Mouse (Mus musculus): ENCODE data around the gene Rxra. TPM values are rescaled to one million over a fixed set of nuclear protein-coding genes. Genes with fewer than 3 reads are reported as not detected.

The Rxra gene
- total RNA-seq, 2 experiments from 2014 or later: 58.8 to 61.3 TPM

DNA sequence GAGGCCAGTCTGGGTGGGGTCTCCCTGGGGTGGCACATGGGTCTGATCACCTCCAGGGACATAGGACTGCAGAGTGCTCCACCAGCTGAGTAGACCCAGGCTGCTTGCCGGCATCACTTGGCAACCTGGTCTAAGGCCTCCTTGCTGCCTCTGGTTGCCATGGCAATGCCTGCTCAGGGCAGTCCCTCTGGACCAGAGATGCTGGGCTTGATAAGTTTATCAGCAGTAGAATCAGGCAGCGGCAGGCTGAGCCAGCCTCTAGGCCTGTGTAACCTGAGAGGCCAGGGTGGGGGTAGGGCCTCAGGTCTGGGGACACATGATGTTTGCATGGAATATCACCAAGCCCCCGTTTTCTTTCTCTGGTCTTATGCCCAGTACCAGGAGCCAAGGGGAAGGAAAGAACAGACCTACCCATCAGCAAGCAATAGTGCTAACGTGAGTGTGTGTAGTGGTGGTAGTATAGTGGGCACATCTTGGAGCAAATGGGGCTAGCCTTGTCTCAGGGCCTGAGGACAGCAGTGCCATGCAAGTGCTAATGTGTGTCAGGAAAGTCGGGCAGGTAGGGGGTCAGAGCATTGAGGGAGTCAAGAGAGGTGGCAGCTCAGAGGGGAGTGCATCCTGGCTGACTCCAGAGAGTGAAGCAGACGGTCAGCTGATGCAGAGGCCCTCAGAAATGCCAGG, 88.2 kb downstream of the Rxra start:
- DNase-seq: no peak

DNA sequence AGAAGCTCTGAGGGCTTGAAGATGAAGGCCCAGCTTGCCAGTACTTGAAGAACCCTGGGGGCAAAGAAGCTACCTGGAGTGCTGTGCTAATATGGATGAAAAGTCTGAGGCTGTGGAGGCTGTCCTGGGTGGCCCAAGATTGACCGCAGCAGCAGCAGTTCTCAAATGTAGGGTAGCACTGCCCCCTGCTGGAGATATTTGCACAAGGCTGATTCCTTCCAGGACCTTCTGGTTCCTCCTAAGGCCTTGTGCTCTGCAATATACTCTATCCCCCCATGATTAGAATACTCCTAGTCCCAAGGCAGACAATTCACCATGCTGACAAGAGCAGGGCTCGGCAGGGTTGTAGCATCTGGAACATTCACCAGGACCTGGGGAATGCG, 88.7 kb downstream of the Rxra start:
- peak; percentile 92 for DNase-seq

DNA sequence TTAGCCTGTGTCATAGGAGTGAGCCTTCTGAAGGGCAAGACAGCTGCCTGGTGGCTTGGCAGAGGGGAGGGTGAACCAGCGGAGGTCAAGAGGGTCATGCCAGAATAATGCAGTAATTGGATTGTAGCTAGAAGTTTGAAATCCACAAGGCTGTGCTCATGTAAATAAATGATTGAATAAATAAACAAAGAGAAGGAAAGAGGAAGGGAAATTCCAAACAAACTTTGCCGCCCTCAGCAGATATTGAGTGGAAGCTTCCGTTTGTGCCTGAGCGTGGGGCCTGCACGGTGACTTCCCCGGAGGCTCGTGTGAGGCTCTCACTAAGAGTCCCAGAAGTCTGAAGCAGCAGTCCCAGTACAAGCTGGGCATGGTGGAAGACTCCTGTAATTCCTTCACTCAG, 91.5 kb downstream of the Rxra start:
- no peak for DNase-seq

DNA sequence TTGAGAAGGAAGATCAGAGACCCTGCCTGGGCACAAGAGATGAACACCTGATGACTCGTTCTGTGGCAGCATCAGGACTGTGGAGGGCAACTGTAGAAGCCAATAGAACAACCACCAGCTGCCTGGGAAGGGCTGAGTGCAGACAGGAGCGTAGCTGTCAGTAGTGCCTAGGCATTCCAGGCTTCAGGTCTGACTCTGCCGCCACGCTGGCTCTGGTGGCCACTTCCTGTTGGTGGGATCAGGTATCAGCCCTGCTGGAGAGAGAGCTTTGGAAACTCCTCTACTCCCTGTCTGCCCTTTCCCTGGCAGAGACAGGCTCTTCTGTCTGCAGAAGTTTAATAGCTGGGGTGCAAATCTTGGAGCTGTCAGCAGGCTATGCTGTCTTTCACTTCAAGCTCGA, 93.5 kb downstream of the Rxra start:
- no peak for DNase-seq

DNA sequence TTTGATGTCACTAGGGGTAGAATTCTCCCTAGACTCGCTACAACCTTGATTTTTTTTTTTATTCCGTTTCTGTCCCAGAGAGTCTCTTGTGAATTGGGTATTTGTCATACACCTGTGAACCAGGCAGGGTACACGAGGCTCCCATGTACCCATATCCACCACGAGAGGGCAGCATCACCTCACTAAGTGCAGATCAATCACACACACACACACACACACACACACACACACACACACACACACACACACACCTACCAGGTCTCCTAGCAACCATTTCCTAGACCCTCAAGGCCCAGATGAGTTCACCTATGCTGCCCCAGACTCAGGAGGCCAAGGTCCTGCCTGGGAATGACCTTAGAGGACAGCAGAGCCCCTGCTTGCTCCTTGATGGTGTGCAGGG, 94.0 kb downstream of the Rxra start:
- DNase-seq: peak; percentile 72

DNA sequence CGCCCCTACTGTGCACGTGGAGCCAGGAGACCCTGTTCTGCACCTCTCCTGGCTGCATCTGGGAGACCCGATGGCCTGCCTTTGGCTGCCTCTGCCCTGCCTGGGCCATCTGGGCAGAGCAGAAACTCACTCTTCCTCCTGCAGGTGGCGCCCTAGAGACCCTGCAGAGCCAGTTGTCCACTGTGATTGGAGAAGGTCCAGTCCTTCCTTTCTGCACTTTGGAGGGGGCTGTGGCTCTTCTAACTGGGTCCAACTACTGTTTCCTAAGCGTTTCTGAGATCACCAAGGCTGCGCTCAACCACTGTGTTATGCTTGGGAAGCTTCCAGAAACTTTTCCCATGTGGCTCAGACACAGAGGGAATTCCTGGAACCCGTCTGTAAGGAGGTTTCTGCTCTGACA, 95.7 kb downstream of the Rxra start:
- peak; percentile 92 for DNase-seq

DNA sequence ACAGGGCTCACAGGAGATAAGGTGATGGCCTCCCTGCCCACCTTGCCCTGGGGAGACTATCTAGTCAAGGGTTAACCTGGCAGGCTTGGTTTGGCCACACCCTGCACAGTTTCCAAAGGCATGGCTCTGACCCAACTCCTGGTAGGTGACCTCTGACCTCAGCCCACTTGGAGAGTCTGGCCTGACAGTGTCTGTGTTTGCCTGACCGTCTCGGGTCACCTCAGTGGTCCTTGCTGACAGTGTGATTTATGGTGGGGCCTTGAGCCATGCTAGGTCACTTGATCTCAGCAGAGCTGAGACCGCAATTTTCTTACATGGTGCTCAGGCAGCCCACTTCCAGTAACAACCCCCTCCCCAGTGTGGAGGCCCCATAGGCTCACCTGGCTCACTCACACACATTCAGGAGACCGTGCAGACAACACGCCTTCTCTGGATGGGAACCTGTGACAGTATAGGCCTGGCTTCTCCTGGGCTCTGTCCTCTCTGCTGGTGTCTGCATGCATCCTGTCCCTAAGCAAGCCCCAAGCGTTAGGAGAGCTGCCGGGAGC, 96.7 kb downstream of the Rxra start:
- no peak for DNase-seq

DNA sequence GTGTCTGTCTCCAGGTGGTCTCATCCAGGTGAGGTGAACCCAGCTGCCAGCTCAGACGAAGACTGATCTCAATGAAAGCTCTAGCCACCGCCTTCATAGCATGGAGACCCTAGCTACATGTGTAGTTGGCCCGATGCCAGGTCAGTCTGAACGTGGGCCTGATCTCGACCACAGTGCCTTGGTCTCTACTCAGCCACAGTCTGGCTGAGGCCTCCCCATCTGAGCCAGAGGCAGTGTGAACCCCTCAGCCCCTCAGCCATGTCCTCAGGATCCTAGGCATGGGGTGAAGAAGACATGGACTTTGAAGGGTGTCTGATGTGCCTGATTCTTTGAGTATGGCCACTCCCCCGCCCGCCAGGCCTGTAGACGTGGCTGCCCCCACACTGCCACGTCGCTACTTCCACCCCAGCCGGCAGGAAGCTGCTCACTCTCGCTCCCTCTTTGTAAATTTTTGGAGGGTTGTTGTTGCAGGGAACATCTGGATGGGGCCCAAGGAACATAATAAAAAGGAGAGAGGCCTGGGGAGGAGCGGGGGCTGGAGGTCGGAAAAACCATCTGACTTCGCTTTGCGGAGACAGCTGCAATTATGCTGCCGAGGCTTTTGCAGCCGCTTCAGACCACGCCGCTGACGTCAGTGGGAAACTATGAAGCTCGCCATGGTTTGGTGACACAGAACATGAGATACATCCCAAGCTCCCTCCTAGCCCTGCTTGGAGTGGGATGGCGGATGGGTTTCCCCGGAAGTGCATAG, 97.9 kb downstream of the Rxra start:
- DNase-seq: peak; percentile 70

DNA sequence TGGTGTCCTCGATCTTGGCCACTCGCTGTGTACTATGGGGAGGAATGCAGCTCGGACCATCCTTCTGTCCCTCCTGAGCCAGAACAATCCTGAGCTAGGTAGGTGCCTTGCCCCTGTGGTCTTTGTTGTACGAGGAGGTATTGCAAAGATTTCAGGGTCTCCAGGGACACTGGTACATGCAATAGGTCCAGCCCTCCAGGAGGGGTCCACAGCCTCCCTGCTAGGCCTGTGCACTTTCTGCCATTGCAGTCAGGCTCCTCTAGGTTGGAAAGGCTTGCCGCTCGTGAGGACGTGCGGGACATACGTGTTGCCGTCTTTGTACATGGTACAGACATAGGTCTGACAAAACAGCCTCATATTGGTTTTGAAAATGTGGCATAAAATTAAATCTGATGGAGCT, 98.8 kb downstream of the Rxra start:
- no peak for DNase-seq

DNA sequence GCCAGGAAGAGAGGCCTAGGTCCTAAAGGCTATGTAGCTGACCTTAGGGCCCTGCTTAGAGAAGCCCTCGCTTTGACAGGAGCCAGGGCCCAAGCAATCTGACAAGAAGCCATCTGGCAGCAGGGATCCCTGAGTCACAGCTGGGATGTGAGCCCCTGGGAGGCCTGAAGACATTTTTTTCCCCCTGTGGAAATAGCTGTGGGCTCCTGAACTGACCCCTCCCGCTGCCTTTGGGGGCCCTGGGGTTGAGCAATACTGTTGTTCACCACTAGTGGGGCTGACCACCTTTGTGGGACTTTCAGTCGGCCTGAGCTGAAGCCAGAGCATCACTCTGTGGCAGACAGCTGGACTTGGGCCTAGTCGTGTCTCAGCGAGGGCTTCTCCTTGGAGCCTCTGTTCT, 99.4 kb downstream of the Rxra start:
- peak; percentile 44 for DNase-seq

DNA sequence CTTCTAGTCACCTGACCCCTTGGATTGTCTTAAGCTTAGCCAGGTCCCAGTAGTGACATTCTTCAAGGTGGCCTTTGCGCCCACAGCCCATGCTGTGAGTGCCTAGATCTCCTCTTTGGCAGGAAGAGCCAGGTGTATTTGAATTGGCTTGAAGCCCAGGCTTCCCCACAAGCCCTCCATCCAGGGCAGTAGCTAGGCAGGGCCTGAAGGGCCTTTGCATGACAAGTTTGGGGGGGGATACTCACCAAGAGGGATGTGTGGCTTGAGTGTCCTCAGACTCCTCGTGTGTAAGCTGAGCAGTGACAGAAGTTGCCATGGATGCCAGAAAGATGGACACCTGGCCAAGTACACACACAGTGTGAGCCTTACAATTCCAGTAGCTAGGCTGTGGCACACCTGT, 101.5 kb downstream of the Rxra start:
- no peak for DNase-seq

DNA sequence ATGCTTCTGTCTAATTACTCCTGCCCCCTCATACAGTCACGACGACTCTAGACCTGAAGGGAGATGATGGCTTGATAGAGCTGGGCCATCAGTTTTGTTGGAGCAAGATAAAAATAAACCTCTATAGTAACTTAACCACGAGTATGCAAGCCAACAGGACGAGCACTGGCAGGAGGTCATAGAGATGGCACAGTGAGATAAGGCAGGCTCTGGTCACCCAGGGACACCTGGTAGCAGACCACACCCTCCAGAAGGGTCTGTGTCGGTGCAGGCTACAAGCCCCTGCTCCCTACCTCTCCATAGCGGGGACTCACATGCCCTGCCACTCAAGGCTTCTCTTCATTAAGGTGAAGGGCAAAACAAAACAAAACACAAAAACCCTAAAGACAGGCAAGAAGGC, 102.0 kb downstream of the Rxra start:
- DNase-seq: no peak

DNA sequence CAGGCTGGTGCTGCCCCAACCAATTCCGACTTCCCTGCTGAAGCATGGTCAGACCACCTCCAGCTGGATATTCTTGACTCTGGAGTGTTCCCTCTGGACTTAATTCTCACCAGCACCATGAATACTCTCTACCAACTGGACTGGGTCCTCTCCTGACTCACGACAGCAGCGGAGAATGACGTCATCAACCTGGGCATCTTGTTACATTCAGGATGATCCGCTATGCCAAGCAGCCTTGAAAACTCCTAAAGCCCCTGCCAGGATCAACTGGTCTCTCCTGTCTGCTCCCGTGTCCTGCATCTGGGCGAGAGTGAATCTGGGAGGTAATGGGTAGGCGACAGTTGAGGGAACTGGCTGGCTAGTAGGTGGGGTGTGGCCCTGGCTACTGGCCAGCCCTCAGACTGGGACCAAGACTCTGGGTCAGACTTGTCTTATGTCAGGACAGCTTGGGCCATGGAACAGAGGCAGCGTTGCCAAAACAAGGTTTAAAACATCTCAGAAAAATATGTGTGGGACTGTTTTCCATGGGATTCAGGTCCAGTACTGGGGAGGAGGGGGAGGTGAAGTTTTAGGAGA, 103.1 kb downstream of the Rxra start:
- no peak for DNase-seq

DNA sequence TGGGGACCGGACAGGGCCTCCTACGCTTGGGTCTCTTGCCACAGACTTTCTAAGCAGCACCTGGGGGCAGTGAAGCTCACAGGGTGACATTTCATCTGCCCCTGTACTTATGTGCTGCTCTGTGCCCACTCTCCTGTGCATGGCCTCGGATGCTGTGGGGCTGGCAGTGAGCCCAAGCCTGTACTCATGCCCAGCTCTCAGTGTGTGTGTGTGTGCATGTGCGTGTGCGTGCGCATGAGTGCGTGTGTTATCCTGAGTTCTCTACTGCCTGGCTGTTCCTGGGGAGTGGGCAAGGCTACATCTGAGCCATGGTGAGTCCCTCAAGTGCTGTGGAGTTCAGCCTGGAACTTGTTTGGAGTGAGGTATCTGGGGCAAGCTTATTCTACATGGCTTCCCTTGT, 103.9 kb downstream of the Rxra start:
- DNase-seq: no peak

DNA sequence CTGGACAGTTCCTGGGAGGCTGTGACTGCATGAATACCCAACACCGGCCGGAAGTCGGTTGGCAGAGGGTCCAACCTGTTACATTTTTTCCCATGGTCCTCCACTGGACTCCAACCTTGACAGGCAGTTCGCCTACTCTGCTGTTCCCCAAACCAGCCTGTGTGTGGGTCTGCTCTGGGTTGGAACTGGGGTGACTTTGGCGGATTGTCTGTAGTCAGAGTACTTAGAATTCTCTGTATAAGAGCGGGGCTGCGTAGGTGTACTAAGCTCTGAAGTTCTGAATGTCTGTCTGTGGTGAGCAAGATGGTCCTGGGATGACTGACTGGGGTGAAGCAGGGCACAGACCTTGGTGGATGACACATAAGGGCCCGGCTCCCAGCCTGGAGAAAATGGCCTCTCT, 109.1 kb downstream of the Rxra start:
- no peak for DNase-seq

DNA sequence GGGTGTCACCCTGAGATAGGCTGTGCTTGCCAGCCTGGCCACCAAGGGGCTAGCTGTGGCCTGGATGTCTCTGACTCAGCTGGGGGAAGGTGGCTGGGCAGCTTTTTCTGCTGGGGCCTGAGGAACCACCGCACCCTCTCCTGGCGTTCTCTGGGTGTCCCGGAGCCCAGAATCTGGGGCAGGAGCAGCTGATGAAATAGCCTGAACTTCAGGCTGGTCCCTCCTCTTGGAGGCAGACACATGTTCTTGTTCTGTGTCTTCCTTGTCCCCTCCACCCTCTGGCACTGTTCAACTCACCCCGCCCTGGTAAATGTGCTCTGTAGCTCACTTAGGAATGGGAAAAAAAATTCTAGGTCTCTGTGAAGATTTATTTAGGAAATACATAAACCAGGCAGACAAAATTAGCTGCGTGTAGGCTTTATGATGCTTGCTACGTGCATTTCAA, 109.8 kb downstream of the Rxra start:
- no peak for DNase-seq

DNA sequence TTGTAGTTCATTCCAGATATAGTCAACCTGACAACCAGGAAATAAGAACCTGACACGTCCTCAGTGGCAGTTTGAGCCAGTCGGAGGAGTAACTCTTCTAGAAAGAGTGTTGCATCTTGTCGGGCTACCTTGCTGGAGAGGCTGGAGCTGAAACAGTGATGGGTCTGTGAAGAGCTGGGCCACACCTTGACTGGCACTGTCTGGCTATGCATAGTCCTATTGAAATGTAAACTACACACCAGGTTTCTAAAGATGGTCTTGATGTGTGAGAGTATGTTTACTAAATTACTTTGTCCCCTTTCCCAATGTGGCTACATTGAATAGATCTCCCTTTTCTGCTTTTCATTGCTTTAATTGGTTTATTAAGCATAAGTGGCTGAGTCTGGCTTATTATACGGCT, 115.3 kb downstream of the Rxra start:
- DNase-seq: no peak

DNA sequence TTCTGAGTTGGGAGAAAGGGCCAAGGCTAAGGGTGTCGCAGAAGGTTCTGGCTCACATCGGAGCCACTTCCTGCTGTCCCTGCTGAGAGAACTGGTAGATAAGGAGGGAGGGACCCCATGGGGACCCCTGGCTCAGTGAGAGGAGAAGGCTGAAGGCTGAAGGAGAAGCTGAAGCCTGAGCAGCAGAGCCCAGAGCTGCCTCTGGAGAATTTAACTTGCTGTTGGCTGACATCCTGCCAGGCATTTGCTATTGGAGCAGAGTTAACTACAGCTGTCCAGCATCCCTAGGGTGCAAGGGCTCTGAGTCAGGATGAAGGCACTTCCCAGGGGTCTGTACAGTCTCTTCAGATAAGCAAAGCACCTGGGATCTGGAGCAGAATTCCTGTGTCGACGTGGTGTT, 122.8 kb downstream of the Rxra start:
- peak; percentile 53 for DNase-seq

DNA sequence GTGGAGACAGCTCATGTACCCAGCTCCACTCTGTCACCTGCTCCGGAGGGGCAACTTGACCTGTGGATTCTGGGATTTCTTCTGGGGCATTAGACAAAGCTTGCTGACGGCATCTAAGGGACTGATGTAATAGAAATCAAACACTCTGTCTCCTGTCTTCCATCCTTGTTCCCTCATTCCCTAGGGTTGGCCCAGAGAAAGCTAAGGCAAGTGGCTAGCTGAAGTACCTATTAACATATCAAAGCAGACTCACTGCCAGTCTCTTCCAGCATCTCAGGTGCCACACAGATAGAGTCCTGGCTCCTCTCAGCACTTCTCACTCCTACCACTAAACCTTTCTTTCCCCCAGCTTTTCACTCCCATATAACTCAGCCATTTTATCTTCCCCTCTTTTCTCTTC, 124.8 kb downstream of the Rxra start:
- DNase-seq: no peak

DNA sequence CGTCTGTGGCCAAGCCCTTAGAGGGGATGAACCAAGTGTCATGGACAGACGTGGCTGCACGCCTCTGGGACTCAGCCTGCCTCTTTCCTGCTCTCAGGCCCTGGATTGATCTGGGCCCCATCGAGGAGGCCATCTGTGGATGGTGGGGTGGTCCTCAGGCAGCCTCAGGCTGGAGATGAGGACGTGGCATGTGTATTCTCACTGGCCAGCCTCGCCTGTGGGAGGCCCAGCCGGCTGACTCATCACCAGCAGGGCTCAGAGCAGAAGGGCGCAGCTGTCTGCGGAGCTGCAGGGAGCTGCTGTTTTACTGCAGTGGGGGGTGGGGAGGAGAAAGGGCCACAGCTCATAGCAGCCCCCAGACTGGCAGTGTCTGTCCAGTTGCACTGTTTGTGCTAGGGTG, 126.3 kb downstream of the Rxra start:
- peak; percentile 57 for DNase-seq

DNA sequence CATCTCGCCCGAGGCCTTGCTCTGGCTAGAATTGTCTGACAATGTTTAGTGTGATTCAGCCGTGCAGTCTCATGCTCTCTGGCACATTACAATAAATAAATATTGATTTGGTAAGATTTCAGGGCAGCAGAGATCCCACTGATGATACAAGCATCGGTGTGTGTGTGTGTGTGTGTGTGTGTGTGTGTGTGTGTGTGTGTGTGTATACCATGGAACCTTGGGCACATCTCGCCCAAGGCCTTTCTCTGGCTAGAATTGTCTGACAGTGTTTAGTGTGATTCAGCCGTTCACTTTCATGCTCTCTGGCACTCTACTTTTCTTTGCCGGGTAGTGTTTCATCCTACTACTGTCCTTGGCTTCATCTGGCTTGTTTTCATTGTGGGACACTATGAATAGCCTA, 130.5 kb downstream of the Rxra start:
- no peak for DNase-seq

DNA sequence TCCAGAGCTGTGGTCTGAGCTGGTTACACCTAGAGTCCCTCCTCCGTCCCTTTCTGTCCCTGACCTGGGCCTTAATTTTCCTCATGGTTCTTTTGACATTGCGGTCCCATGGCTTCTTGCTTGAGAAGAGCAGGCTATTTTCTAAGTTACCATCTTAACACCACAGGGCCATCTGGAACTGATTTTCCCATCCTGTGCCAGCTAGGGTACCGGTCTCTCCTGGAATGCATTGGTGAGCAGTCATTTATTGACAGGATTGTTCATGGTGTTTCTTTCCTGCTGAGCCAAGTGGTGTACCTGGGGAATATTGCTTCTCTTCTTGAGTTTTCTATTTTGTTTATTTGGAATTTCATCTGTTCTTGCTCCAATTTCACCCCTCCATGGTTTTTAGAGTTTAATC, 131.4 kb downstream of the Rxra start:
- no peak for DNase-seq

DNA sequence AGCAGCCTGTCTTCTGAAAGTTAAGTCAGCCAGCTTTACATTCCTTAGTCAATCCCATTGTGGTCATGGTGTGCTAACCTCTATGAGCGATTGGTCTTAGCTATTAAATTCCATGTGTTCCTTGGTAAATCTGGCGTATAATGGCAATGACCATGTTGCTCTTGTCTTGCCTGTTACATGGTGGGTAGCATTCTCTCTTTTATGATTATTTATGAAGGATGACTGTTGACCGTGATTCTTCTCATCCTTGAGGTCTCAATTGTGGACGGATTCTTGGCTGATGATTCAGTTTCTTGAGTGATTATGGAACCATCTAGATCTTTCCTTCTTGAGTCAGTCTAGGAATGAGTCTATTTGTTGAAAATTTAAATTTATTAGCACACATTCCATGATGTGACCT, 133.7 kb downstream of the Rxra start:
- no peak for DNase-seq
